Mouse (Mus musculus) midbrain, postnatal 0 days (tissue): ENCODE measurements around the gene Zfp513. TPM values are rescaled to one million over a fixed set of nuclear protein-coding genes. Genes with fewer than 3 reads are reported as not detected.

Source experiments
- ATAC-seq: fragments of 200-750 bp; cut with Nextera tagmentation; 2 replicates; pipeline ENCODE4 v1.8.0; 2017; ENCODE audit warnings: moderate number of reproducible peaks, mild to moderate bottlenecking, moderate TSS enrichment, moderate library complexity; ENCODE audit not compliant: low FRiP score
- DNase-seq: peaks from one replicate; pipeline ENCODE4 v3.0.0-alpha.2; 2015; ENCODE audit warnings: low spot score
- H3K27ac ChIP-seq: fragments of 300-500 bp; sonication (generic); 2 replicates; pipeline ENCODE4 v1.5.1; 2014; ENCODE audit warnings: low read depth, mild to moderate bottlenecking, low read length, mixed read lengths
- H3K27me3 ChIP-seq: fragments of 300-500 bp; sonication (generic); 2 replicates; pipeline ENCODE4 v1.6.1; 2014; ENCODE audit warnings: low read length, control low read depth, mixed read lengths; ENCODE audit not compliant: insufficient read depth
- H3K36me3 ChIP-seq: fragments of 300-500 bp; sonication (generic); 2 replicates; pipeline ENCODE4 v1.6.1; 2014; ENCODE audit warnings: low read length, control low read depth, mixed read lengths; ENCODE audit not compliant: insufficient read depth
- H3K4me1 ChIP-seq: fragments of 300-500 bp; sonication (generic); 2 replicates; pipeline ENCODE4 v1.6.1; 2014; ENCODE audit warnings: mild to moderate bottlenecking, control low read depth, antibody characterized with exemption, low read length, mixed read lengths; ENCODE audit not compliant: insufficient read depth
- H3K4me2 ChIP-seq: fragments of 300-500 bp; sonication (generic); 2 replicates; pipeline ENCODE4 v1.6.1; 2014; ENCODE audit warnings: low read depth, mild to moderate bottlenecking, low read length, mixed read lengths; ENCODE audit not compliant: poor library complexity, severe bottlenecking
- H3K4me3 ChIP-seq: fragments of 300-500 bp; sonication (generic); 2 replicates; pipeline ENCODE4 v1.5.1; 2014; ENCODE audit warnings: low read depth, mild to moderate bottlenecking, low read length, moderate library complexity
- H3K9ac ChIP-seq: fragments of 300-500 bp; sonication (generic); replicated peaks from 2 replicates; pipeline ENCODE4 v1.6.1; 2014; ENCODE audit warnings: mild to moderate bottlenecking, low read length, moderate library complexity, mixed read lengths; ENCODE audit not compliant: poor library complexity, severe bottlenecking
- H3K9me3 ChIP-seq: fragments of 300-500 bp; sonication (generic); 2 replicates; pipeline ENCODE4 v1.6.1; 2016; ENCODE audit warnings: low read length, control low read depth
- CTCF ChIP-seq: IDR thresholded peaks from 2 replicates; pipeline ENCODE4 v1.5.1; 2016; ENCODE audit warnings: antibody characterized with exemption, mild to moderate bottlenecking
- WGBS: fragments of 180-500 bp; shearing (Covaris S2); extraction: QIAGEN DNeasy Blood & Tissue Kit; methylation state at CpG from one replicate; pipeline ENCODE4 v1.1.7; 2014; 5-methylcytosine and 5-hydroxymethylcytosine counted together
- polyA plus RNA-seq: library from polyadenylated mRNA; unstranded; fragments of >200 nt; fragmentation: Nextera tagmentation; extraction: Ambion mirVana; gene quantifications from 2 replicates; pipeline ENCODE4 v1.2.1, GENCODE M21; 2015
- total RNA-seq: library from RNA; depleted of rRNA; stranded (reverse); fragments of >200 nt; gene quantifications from 2 replicates; pipeline ENCODE4 v1.2.3, GENCODE M21; 2014

Zfp513 gene
- total and polyA plus RNA-seq, 2 experiments from 2014 or later: 6.4 to 11.1 TPM

DNA sequence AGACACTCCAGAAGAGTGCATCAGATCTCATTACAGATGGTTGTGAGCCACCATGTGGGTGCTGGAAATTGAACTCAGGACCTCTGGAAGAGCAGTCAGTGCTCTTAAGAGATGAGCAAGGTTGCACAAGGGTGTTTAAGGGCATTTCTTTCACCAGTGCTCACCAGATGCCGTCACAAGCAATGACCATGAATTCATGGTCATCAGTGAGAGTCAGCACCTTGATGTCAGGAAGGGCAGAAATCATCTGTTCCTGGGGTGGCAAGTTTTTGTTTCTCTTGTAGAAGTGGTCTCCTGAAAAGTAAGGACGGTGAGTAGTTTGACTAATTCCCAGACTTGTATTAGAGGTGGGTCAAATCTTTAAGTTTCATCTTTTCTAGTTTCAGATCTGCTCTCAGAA is 1.8 kb upstream of the Zfp513 start:
- H3K4me3 ChIP-seq: no peak overlapping the region
- no peaks in the 10 kb centered on the region for H3K27me3 ChIP-seq
- H3K27ac ChIP-seq: no peak overlapping the region
- no peak overlapping the region for H3K4me2 ChIP-seq
- 90% methylated on average over 2 of the region's 2 CpGs for WGBS
- H3K9me3 ChIP-seq: peaks cover 5% of the 10 kb centered on the region
- peaks cover 3% of the 10 kb centered on the region; the same call in 1 of the 2 replicates for H3K4me1 ChIP-seq
- H3K36me3 ChIP-seq: peaks cover 56% of the 10 kb centered on the region
- TF ChIP-seq CTCF: no peak
- DNase-seq (no peak), ATAC-seq (no peak)
- H3K9ac ChIP-seq: no peak overlapping the region

DNA sequence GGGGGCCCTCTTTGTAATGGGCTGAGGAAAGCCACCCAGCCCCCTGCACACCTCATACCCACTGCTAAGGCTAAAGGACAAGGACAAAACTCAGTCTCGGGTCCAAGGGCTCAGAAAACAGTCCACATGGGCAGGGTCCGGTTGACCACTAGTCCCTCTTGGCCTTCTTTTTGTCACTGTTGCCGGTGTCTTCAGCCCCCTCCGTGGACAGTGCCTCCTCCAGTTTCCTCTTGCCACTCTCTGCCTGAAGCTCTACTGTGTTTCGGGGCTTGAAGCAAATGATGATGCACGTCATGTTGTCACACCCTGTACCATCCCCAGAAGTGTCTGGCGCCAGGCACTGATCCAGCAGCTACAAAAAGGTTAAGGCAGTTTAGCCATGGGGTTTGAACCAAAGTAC is 830 bp upstream of the Zfp513 start:
- peak overlapping the region; percentile 86 for H3K27ac ChIP-seq
- H3K9me3 ChIP-seq: peaks cover 5% of the 10 kb centered on the region
- TF ChIP-seq CTCF: no peak
- peak overlapping the region; percentile 59 for H3K4me2 ChIP-seq
- no peaks in the 10 kb centered on the region for H3K27me3 ChIP-seq
- WGBS: 88% methylated on average over 7 of the region's 7 CpGs
- no peak overlapping the region for H3K9ac ChIP-seq
- H3K36me3 ChIP-seq: peaks cover 64% of the 10 kb centered on the region
- DNase-seq (no peak), ATAC-seq (no peak)
- H3K4me3 ChIP-seq: peak overlapping the region; percentile 75; the same call in 1 of the 2 replicates
- peaks cover 3% of the 10 kb centered on the region; the same call in 1 of the 2 replicates for H3K4me1 ChIP-seq

DNA sequence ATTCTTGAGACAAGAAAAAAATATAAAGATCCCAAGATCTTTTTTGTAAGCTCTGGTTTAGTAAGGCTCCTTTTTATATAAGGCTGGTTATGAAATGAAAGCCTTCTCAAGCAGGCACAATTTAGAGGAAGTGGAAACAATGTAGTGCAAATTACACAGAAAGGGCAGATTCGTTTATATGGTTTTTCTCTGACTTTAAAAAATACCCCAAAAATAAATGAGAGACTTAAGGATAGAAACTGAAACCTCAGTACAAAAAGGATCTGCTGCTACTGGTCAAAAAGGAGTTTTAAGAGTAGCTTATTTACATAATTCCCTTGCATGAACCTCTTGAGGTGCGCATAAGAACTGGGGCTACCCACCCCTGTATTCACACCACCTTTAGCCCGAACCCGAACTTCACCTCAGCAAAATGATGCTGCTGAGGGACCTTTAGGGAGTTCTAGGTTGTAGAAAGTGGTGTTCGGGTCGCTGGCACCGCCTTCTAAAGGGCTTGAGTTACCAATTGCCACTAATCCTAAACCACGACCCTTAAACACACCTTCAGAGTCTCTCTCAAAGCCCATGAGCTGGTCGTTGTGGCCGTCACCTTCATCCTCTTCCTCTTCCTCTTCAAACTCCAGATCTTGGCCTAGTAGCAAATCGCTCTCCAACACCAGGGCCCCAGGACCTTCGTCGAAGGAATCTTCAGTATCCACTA is 911 bp downstream of the Zfp513 start:
- WGBS: 18% methylated on average over 13 of the region's 13 CpGs
- Histone ChIP-seq H3K27ac (peak overlapping the region; percentile 87), H3K9ac (peak overlapping the region; percentile 84), H3K27me3 (no peaks in the 10 kb centered on the region), H3K4me3 (peak overlapping the region; percentile 75), H3K4me2 (peak overlapping the region; percentile 82), H3K4me1 (peaks cover 3% of the 10 kb centered on the region; the same call in 1 of the 2 replicates), H3K9me3 (peaks cover 5% of the 10 kb centered on the region), H3K36me3 (peaks cover 69% of the 10 kb centered on the region)
- DNase-seq (no peak), ATAC-seq (no peak)
- TF ChIP-seq CTCF: no peak

DNA sequence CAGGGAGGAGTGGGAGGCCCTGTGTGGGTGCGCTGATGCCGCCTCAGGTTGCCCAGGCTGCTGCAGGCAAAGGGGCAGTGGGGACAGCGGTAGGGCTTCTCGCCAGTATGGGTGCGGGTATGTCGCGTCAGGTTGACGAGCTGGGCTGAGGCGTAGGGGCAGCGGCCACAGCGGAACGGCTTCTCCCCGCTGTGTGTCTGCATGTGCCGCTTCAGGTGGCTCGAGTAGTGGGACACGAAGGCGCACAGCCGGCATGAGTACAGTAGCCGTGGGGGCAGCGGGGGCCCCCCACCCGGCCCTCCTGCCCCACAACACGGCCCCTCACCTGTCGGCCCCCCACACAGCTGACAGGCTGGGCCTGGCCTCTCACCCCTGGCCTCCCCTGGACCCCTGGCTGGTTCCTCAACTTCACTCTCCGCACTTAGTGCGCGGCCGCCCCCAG is 1.8 kb downstream of the Zfp513 start:
- peaks cover 5% of the 10 kb centered on the region for H3K9me3 ChIP-seq
- no peaks in the 10 kb centered on the region for H3K27me3 ChIP-seq
- no peak for DNase-seq
- WGBS: 92% methylated on average over 27 of the region's 27 CpGs
- H3K36me3 ChIP-seq: peaks cover 70% of the 10 kb centered on the region
- H3K27ac ChIP-seq: no peak overlapping the region
- peaks cover 3% of the 10 kb centered on the region; the same call in 1 of the 2 replicates for H3K4me1 ChIP-seq
- TF ChIP-seq CTCF: no peak
- peak overlapping the region; percentile 82; the same call in 1 of the 2 replicates for H3K4me2 ChIP-seq
- no peak overlapping the region for H3K9ac ChIP-seq
- peak overlapping the region; percentile 14; the same call in 1 of the 2 replicates for H3K4me3 ChIP-seq
- no peak for ATAC-seq

DNA sequence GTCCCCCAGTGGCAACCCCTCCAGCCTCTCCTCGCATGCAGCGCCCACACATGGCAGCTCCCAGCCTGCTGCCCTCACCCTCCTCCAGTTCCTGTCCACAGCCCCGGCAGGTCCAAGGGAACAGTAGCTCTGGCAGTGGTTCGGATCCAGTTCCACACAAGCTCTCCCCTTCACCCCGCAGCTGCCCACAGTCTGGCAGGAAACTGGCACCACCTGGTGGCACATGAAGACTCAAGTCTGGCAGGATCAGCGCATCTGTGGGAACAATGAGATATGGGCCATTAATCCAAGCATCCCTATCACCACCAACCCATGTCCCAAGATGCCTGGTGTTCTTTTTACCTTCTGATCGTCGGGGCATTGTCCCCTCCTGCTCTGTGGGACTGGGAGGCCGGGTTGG is 2.2 kb downstream of the Zfp513 start:
- TF ChIP-seq CTCF: peak; percentile 48
- peaks cover 3% of the 10 kb centered on the region; the same call in 1 of the 2 replicates for H3K4me1 ChIP-seq
- H3K9ac ChIP-seq: no peak overlapping the region
- peaks cover 65% of the 10 kb centered on the region for H3K36me3 ChIP-seq
- no peak overlapping the region for H3K4me3 ChIP-seq
- peaks cover 5% of the 10 kb centered on the region for H3K9me3 ChIP-seq
- H3K27ac ChIP-seq: no peak overlapping the region
- 83% methylated on average over 9 of the region's 9 CpGs for WGBS
- H3K27me3 ChIP-seq: no peaks in the 10 kb centered on the region
- ATAC-seq: no peak
- no peak overlapping the region for H3K4me2 ChIP-seq
- peak; percentile 31 for DNase-seq

DNA sequence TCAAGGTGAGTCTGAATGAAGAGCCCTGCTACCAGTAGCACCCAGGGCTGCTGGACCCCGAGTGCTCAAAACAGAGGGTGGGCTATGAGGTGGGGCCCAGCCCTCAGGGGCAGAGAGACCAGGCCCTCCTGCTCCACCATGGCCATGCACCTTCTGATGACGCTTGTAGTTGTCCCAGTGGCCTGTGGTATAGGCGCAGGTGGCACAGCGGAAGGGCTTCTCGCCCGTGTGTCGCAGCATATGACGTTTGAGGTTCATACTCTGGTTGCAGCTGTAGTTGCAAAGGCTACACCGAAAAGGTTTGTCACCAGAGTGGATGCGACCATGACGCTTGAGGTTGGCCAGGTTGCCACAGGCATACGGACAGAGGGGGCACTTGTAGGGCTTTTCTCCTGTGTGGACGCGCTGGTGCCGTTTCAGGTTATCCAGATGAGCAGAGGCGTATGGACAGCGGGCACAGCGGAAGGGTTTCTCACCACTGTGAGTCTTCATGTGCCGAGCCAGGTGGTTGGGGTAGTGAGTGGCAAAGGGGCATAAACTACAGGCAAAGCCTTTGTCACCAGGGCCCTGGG is 2.7 kb downstream of the Zfp513 start:
- ATAC-seq (no peak), DNase-seq (no peak)
- H3K9ac ChIP-seq: no peak overlapping the region
- no peak overlapping the region for H3K27ac ChIP-seq
- WGBS: 93% methylated on average over 19 of the region's 19 CpGs
- peaks cover 3% of the 10 kb centered on the region; the same call in 1 of the 2 replicates for H3K4me1 ChIP-seq
- H3K4me2 ChIP-seq: no peak overlapping the region
- no peak overlapping the region for H3K4me3 ChIP-seq
- H3K9me3 ChIP-seq: peaks cover 5% of the 10 kb centered on the region
- H3K36me3 ChIP-seq: peaks cover 63% of the 10 kb centered on the region
- no peak for TF ChIP-seq CTCF
- H3K27me3 ChIP-seq: no peaks in the 10 kb centered on the region
